Mouse (Mus musculus): ENCODE results near the gene Slc9a8.

- TF ChIP-seq POLR2A (IDR thresholded peaks at IDR 0.05; ENCODE audit: borderline replicate concordance, low read depth, low read length) (no peak), CTCF (IDR thresholded peaks at IDR 0.05; ENCODE audit: low read depth, low read length) (no peak)
Measured at GRCm38 (mm10) chr2:167490813-167491525, 69.5 kb downstream of the Slc9a8 start.
